Mouse (Mus musculus) CD4-positive, CD25-positive, alpha-beta regulatory T cell, adult 2 months (primary cell): ENCODE measurements around the gene Pde8b.

Experiments
- DNase-seq: peaks from one replicate; pipeline ENCODE4 v3.0.0-alpha.2; 2012; ENCODE audit warnings: low read depth, low spot score

Pde8b gene

GRCm38 (mm10) chr13:95249511-95250456, at the start of gene Pde8b:
Pde8b (minus strand) TSS chr13:95250336.
- DNase-seq, result peak; percentile 1

GRCm38 (mm10) chr13:95291983-95292382, 41.8 kb upstream of the Pde8b start:
- DNase-seq, result no peak

GRCm38 (mm10) chr13:95288027-95288426, 37.9 kb upstream of the Pde8b start:
- no peak for DNase-seq

- DNase-seq, result peak; percentile 56
These were observed 36.9 kb upstream of the Pde8b start for GRCm38 (mm10) chr13:95286989-95287388.

DNA sequence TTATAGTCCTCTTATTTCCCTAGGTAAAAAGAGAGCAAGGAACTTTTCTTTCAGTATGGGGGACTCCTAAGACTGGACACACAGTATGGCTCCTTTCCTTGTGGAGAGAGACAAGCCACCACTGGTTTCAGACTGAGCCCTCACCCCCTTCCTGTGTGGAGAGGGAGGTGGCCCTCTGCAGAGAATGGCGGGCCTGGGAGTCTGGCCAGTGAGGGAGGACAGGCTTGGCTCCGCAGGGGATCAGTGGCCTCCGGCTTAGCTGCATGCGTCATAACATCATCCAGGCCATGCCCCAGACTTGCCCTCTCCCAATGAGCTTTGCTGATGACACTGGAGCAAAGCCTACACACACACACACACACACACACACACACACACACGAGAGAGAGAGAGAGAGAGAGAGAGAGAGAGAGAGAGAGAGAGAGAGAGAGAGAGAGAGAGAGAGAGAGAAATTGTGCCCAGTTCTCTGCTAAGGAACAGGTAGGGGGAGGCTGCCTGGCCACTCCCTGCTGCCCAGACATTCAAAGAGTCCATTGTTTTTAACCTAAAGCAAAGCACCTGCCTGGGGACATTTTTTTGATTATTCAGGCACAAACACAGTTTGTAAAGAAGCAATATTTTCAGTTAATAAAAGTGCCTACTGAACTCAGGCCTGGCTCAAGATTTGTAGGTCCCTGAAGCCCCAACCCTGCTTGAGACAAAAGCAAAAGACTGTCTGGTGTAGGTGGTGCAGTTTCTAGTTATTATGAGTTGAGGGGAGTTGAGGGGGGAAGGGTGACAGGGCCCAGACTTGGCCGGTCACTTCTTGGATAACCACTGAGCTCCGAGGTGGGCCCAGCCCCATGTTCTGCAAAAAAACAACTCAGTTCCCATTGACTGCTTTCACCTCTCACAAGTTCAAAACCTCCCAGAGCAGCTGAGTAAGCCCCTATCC, 31.9 kb upstream of the Pde8b start:
- no peak for DNase-seq

- no peak for DNase-seq
These were observed 28.4 kb upstream of the Pde8b start for GRCm38 (mm10) chr13:95278426-95279025.

GRCm38 (mm10) chr13:95264691-95265090, 14.6 kb upstream of the Pde8b start:
- DNase-seq, result no peak

DNA sequence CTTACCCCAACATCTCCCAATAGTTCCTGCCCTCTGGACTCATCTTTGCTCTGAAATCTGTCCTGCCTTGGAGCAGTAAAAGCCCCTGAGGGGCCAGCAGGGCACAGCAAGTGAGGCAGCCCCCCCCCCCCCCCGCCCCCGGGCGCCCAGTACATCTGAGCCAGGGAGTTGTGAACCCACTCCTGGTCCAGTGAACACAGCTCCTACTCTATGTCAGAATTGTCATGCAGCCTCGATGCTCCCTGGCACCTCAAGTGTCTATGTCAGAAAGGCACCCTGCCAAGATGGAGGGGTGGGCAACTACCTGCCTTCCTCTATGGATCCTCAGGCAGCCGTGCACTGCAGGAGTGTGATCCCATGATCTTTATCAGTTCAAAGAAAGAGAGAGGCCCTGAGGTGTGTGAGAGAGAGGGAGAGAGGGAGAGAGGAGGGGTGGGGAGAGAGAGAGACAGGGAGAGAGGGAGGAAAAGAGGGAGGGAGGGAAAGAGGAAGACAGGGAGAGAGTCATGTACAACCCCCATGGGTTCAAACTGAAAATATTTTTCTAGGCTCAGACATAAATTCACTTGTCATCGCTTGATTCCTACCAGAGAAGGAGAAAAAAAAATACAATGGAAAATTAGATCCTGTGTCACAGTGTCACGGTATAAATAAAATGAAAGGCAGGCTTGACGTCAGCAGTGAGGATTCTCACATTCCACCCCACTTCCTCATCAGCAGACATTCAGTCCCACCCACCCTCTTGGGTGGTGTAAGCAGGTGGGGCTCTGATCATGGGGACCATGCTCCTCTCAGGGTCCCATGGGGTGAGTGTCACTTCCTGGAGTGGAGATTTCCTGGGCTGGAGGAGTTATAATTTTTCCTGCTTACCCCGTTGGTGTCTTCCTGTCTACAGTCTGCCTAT, 11.0 kb upstream of the Pde8b start:
- DNase-seq, result no peak

DNA sequence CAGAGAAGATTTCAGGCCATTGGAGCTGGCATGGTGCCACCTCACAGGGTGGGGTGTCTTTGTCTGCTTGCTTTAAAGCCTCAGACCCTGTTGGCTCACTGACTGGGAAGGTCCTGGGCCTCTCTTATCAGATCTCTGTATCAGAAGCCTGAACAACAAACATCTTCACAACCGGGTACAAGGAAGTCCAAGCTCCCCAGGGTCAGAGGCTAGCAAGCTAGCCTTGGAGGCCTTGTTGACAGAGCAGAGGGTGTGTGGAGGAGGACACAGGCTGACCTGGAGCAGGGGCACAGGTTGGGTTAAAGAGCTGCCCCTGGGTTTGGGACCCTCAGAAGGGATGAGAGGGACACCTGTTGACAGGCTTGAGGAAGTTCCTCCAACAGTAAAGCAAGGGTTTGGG, 10.3 kb upstream of the Pde8b start:
- DNase-seq, result no peak

DNA sequence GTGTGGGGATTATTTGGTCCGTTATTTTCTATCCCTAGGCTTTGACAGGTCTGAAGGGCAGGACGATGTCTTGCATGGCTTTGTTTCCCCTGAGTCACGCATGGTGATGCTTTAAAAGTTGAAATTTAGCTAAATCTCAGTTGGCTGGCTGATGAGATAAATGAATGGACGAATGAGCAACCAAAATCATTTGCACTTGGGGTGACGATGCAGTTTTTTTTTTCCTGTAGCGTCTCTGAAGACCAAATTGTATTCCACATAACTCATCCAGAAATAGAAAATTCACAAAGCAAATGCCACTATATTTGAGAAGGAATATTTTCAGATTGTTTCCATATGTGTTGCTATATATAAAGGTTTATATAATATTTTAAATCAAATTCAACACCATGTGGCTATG, 6.9 kb upstream of the Pde8b start:
- DNase-seq, result no peak

- DNase-seq, result no peak
These were observed 4.9 kb upstream of the Pde8b start for GRCm38 (mm10) chr13:95255083-95255482.

DNA sequence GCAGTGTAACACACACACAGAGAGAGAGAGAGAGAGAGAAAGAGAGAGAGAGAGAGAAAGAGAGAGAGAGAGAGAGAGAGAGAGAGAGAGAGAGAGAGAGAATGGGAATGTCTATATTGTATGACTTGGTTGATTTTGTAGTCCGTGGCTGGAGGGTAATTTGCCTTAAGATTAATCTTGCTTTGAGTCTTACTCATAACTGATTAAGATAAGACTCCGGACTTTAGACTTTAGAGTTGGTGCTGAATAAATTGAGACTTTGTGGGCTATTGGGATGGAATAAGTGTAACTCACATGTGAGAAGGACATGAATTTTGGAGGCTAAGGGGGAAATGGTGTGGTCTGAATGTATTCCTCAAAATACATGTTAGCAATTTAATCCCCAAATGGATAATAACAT, 7.1 kb downstream of the Pde8b start:
- no peak for DNase-seq

- no peak for DNase-seq
These were observed 12.6 kb downstream of the Pde8b start for GRCm38 (mm10) chr13:95237488-95237887.

GRCm38 (mm10) chr13:95235261-95235660, 14.9 kb downstream of the Pde8b start:
- no peak for DNase-seq

GRCm38 (mm10) chr13:95231366-95232138, 18.6 kb downstream of the Pde8b start:
- no peak for DNase-seq

DNA sequence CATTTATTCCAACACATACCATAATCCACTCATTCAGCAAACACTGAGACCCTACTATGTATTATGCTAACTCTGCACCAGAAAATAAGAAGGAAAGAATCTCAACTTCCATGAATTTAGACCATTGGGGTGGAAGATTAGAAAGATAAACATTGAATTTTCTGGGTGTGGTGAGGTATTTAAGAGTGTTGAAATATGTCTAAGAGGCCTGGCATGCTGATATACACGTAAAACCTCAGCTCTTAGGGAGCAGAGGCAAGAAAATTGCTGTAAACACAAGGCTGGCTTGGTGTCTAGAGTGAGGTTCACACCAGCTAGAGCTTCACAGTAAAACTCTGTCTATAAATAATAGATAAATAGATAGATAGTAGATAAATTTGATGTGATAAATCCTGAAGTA, 19.8 kb downstream of the Pde8b start:
- DNase-seq, result no peak

GRCm38 (mm10) chr13:95224491-95224890, 25.6 kb downstream of the Pde8b start:
- no peak for DNase-seq

GRCm38 (mm10) chr13:95223427-95223772, 26.7 kb downstream of the Pde8b start:
- no peak for DNase-seq

- no peak for DNase-seq
These were observed 27.3 kb downstream of the Pde8b start for GRCm38 (mm10) chr13:95222569-95223426.
